Mouse (Mus musculus) midbrain, embryonic 11.5 days (tissue): ENCODE results near the gene Pid1. TPM values are rescaled to one million over a fixed set of nuclear protein-coding genes. Genes with fewer than 3 reads are reported as not detected.

Source experiments
- ATAC-seq: fragments of 200-750 bp; cut with Nextera tagmentation; 2 replicates; pipeline ENCODE4 v1.8.0; 2017; ENCODE audit warnings: moderate TSS enrichment, moderate library complexity; ENCODE audit not compliant: low FRiP score
- DNase-seq: peaks from one replicate; pipeline ENCODE4 v3.0.0; 2015; ENCODE audit warnings: low spot score; ENCODE audit errors: missing footprints
- H3K27ac ChIP-seq: fragments of 300-500 bp; sonication (generic); 2 replicates; pipeline ENCODE4 v1.5.1; 2014; ENCODE audit warnings: low read depth, low read length
- H3K27me3 ChIP-seq: fragments of 300-500 bp; sonication (generic); 2 replicates; pipeline ENCODE4 v1.6.1; 2014; ENCODE audit warnings: mild to moderate bottlenecking, low read length, moderate library complexity, mixed read lengths; ENCODE audit not compliant: control insufficient read depth, insufficient read depth
- H3K36me3 ChIP-seq: fragments of 300-500 bp; sonication (generic); 2 replicates; pipeline ENCODE4 v1.6.1; 2014; ENCODE audit warnings: mild to moderate bottlenecking, low read length, moderate library complexity, mixed read lengths; ENCODE audit not compliant: control insufficient read depth, insufficient read depth
- H3K4me1 ChIP-seq: fragments of 300-500 bp; sonication (generic); 2 replicates; pipeline ENCODE4 v1.6.1; 2014; ENCODE audit warnings: low read length; ENCODE audit not compliant: control insufficient read depth, insufficient read depth
- H3K4me2 ChIP-seq: fragments of 300-500 bp; sonication (generic); 2 replicates; pipeline ENCODE4 v1.6.1; 2014; ENCODE audit warnings: mild to moderate bottlenecking, moderate library complexity
- H3K4me3 ChIP-seq: fragments of 300-500 bp; sonication (generic); 2 replicates; pipeline ENCODE4 v1.5.1; 2014; ENCODE audit warnings: low read depth, low read length
- H3K9ac ChIP-seq: fragments of 300-500 bp; sonication (generic); 2 replicates; pipeline ENCODE4 v1.6.1; 2014; ENCODE audit warnings: low read length
- H3K9me3 ChIP-seq: fragments of 300-500 bp; sonication (generic); 2 replicates; pipeline ENCODE4 v1.6.1; 2016; ENCODE audit warnings: low read length; ENCODE audit not compliant: control insufficient read depth
- WGBS: fragments of 180-500 bp; shearing (Covaris S2); extraction: QIAGEN DNeasy Blood & Tissue Kit; methylation state at CpG from one replicate; pipeline ENCODE4 v1.1.7; 2014; 5-methylcytosine and 5-hydroxymethylcytosine counted together
- microRNA-seq: library from miRNA; unstranded; fragments of <30 nt; microRNA quantifications from one replicate; pipeline ENCODE4, GENCODE M21; 2017
- polyA plus RNA-seq: library from polyadenylated mRNA; unstranded; fragments of >200 nt; fragmentation: Nextera tagmentation; extraction: Ambion mirVana; gene quantifications from 2 replicates; pipeline ENCODE4 v1.2.1, GENCODE M21; 2014

Pid1 gene
- polyA plus RNA-seq, 1 experiment from 2014 or later: 25.2 TPM

GRCm38 (mm10) chr1:84056884-84057630 is 306.9 kb downstream of the Pid1 start:
- peak; percentile 79 for ATAC-seq

GRCm38 (mm10) chr1:84056306-84056705 is 307.7 kb downstream of the Pid1 start:
- WGBS: 90% methylated on average over 1 of the region's 1 CpGs
- ATAC-seq (no peak), DNase-seq (peak; percentile 71)
- Histone ChIP-seq H3K9ac (no peak overlapping the region), H3K4me3 (no peak overlapping the region), H3K27ac (no peak overlapping the region), H3K4me2 (no peak overlapping the region), H3K36me3 (no peaks in the 10 kb centered on the region), H3K27me3 (no peaks in the 10 kb centered on the region), H3K9me3 (no peaks in the 10 kb centered on the region), H3K4me1 (no peaks in the 10 kb centered on the region)

More at GRCm38 (mm10) chr1:84056884-84057630, 306.9 kb downstream of the Pid1 start:
- Histone ChIP-seq H3K4me1 (no peaks in the 10 kb centered on the region), H3K9ac (no peak overlapping the region), H3K27ac (no peak overlapping the region), H3K4me2 (no peak overlapping the region), H3K4me3 (no peak overlapping the region), H3K9me3 (no peaks in the 10 kb centered on the region), H3K36me3 (no peaks in the 10 kb centered on the region), H3K27me3 (no peaks in the 10 kb centered on the region)
- DNase-seq: no peak
- 66% methylated on average over 5 of the region's 5 CpGs for WGBS

- Histone ChIP-seq H3K4me2 (no peak overlapping the region), H3K27me3 (no peaks in the 10 kb centered on the region), H3K36me3 (no peaks in the 10 kb centered on the region), H3K27ac (no peak overlapping the region), H3K9me3 (no peaks in the 10 kb centered on the region), H3K4me3 (no peak overlapping the region), H3K4me1 (no peaks in the 10 kb centered on the region), H3K9ac (no peak overlapping the region)
- DNase-seq (no peak), ATAC-seq (no peak)
- WGBS: 93% methylated on average over 1 of the region's 1 CpGs
Measured at GRCm38 (mm10) chr1:84025746-84026145, 338.2 kb downstream of the Pid1 start.

GRCm38 (mm10) chr1:84012871-84013375 is 351.1 kb downstream of the Pid1 start:
- 81% methylated on average over 4 of the region's 4 CpGs for WGBS
- H3K9ac ChIP-seq: no peak overlapping the region
- no peaks in the 10 kb centered on the region for H3K9me3 ChIP-seq
- H3K4me1 ChIP-seq: no peaks in the 10 kb centered on the region
- H3K27me3 ChIP-seq: no peaks in the 10 kb centered on the region
- no peak for ATAC-seq
- H3K36me3 ChIP-seq: no peaks in the 10 kb centered on the region
- no peak overlapping the region for H3K4me3 ChIP-seq
- DNase-seq: peak; percentile 59
- H3K27ac ChIP-seq: no peak overlapping the region
- H3K4me2 ChIP-seq: no peak overlapping the region

- Histone ChIP-seq H3K9me3 (no peaks in the 10 kb centered on the region), H3K4me3 (no peak overlapping the region), H3K36me3 (no peaks in the 10 kb centered on the region), H3K27ac (no peak overlapping the region), H3K9ac (no peak overlapping the region), H3K4me1 (no peaks in the 10 kb centered on the region), H3K27me3 (no peaks in the 10 kb centered on the region), H3K4me2 (no peak overlapping the region)
- ATAC-seq (no peak), DNase-seq (peak; percentile 71)
- WGBS: 81% methylated on average over 4 of the region's 4 CpGs
Measured at GRCm38 (mm10) chr1:84002630-84003029, 361.4 kb downstream of the Pid1 start.

Small RNAs within 50 kb of the gene (microRNA-seq; reads per million reads assigned to microRNA genes)
- gene Mir6353: not detected
